Mouse (Mus musculus) layer of hippocampus, adult 8-10 months (tissue): ENCODE measurements around the gene Igfals. TPM values are rescaled to one million over a fixed set of nuclear protein-coding genes. Genes with fewer than 3 reads are reported as not detected.

Experiments
- DNase-seq, 2 experiments: peaks; one replicate each; pipeline ENCODE4 v3.0.0; 2022; ENCODE audit warnings: low spot score in 2 of 2
- total RNA-seq, 4 experiments: library from RNA; stranded (reverse); gene quantifications; 2 replicates each; pipeline ENCODE4 v1.2.4; 2022

The Igfals gene
- total RNA-seq, 4 experiments from 2014 or later: not detected

DNA sequence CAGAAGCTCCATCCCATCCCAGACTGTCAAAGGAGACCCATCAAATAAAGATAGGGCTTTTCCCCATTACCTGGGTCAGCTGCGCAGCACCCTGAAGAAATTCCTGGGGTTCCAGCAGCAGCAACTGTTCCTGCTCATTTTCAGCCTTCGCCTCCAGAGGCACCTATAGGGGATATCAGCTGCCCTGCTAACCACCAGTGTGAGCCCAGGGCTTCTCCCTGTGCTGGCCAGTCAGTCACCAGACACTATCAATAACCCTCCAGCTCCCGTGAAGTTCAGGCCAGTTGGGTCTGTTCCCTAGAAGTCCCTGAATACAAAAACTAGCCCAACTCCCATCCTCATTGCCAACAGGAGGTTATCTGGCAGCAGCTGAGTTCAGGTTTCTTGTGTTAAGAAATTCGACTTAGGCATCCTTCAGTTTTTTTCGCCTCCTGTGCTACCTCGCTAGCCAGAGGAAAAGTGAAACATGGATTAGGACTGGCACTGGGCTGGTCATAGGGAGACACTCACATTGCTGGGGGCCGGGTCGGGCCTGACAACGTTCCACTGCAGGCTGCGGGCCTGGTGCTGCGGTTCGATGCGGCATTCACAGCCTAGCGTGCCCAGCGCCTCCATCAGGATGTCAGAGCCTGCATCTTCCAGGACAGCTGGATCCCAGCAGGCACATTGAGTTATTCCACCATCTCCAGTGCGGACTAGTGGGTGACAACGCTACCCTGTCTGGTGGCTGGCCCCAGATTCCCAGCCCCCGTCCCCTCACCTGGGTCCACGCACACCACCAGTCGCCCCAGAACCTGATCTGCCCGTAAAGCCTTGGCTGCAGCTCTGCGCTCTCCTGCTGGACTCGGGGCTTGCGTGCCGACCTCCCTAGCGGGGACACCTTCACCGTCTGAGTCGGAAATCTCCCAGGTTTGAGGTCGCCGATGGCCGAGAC, 28.5 kb downstream of the Igfals start:
- DNase-seq: peak in 1 of 2 experiments; percentile 2

DNA sequence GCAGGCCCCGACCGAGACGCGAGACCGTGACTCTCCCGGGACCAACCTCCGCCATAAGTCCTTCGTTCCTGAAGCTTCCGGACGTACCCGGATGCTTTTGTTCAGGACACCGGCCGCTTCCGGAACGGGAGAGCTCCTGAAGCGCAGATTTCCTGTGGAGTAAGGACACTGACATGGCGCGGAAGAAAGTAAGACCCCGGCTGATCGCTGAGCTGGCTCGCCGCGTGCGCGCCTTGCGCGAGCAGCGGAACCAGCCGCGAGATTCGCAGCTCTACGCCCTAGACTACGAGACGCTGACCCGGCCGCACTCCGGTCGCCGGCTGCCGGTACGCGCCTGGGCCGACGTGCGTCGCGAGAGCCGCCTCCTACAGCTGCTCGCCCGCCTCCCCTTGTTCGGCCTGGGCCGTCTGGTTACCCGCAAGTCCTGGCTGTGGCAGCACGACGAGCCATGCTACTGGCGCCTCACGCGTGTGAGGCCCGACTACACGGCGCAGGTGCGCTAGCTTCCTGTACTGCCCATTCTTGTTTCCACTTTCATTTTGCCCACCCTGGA, 29.3 kb downstream of the Igfals start, which contains the start of the genes Eme2 and Mrps34:
Eme2 (minus strand) TSS at position 93 of the 553 bp plus-strand sequence.
Mrps34 (plus strand) TSS at position 122 of the 553 bp plus-strand sequence.
- peak in 1 of 2 experiments; percentile 78 for DNase-seq

DNA sequence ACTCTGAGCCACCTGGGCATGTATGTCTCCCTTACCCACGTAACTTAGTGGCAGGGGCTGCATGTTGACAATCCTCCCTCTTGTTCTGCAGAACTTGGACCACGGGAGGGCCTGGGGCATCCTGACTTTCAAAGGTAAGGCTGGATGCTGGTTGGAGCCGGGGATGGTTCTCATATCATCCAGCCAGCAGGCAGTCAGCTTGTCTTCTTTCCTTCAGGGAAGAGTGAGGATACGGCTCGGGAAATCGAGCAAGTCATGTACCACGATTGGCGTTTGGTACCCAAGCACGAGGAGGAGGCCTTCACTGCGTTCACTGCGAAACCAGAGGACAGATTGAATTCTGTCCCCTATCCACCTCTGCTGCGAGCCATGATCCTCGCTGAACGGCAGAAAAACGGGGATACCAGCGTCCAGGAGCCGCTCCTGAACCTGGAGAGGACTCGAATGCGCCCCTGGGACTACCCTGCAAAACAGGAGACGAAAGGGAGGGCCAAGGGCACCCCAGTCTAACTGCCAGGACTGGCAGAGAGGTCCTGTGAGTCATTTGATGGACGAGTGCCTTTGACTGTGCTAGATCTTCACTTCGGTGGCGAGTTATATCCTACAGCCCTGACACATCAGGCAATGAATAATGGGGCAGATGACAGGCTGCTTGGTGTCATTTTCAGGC, 29.9 kb downstream of the Igfals start:
- no peak for DNase-seq

DNA sequence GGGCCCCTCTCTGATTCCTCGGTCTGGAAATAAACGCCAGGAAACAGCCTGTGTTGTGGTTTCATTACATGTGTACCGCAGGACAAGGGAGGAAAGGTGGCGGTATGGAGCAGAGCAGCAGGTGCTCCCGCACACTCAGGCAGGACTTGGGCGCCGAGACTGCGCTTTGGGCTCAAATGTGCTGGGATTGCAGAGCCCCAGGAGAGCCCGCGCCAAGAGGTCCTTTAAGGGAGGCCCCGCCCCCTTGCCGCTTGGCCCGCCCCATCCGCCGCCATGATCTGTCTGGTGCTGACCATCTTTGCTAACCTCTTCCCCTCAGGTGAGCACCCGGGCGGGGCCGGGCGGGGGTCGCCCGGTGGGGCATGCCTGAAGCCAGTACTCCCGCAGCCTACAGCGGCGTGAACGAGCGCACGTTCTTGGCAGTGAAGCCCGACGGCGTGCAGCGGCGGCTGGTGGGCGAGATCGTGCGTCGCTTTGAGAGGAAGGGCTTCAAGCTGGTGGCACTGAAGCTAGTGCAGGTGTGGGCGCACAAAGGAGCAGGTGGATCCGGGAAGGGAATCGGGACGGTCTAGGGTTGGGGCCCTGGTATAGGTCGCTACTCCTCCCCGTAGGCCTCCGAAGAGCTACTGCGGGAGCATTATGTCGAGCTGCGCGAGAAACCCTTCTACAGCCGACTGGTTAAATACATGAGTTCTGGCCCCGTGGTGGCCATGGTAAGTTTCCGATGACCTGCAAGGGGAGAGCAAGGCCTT, 30.6 kb downstream of the Igfals start, which contains the start of gene Nme3:
Nme3 (plus strand) TSS at position 260 of the 752 bp plus-strand sequence.
- DNase-seq: peak in 1 of 2 experiments; percentile 67

DNA sequence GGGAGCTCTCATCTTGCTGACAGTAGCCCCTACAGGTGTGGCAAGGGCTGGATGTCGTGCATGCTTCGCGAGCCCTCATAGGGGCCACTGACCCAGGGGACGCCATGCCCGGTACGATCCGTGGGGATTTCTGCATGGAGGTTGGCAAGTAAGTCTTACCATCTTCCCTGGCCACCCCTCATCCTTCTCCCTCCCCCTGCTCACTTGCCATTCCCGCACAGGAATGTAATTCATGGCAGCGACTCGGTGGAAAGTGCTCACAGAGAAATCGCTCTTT, 31.1 kb downstream of the Igfals start:
- no peak for DNase-seq

DNA sequence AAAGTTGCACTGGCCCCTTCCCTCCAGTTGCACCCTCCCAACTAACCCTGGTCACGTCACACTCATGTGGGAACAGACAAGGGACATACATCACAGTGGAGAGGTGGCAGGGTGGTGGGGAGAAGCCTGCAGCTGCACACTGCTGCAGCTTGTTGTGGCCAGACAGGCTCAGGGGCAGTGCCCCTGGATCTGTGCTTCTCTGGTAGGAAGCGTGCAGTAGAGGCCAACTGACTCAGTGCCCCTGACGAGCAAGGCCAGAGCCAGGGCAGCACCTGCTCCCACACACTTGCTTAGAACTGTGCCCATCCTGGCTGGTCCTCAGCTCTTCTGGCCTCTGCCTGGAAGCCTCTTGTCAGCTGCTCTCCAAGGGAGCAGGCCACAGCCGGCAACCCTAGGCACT, 31.8 kb downstream of the Igfals start:
- no peak for DNase-seq

DNA sequence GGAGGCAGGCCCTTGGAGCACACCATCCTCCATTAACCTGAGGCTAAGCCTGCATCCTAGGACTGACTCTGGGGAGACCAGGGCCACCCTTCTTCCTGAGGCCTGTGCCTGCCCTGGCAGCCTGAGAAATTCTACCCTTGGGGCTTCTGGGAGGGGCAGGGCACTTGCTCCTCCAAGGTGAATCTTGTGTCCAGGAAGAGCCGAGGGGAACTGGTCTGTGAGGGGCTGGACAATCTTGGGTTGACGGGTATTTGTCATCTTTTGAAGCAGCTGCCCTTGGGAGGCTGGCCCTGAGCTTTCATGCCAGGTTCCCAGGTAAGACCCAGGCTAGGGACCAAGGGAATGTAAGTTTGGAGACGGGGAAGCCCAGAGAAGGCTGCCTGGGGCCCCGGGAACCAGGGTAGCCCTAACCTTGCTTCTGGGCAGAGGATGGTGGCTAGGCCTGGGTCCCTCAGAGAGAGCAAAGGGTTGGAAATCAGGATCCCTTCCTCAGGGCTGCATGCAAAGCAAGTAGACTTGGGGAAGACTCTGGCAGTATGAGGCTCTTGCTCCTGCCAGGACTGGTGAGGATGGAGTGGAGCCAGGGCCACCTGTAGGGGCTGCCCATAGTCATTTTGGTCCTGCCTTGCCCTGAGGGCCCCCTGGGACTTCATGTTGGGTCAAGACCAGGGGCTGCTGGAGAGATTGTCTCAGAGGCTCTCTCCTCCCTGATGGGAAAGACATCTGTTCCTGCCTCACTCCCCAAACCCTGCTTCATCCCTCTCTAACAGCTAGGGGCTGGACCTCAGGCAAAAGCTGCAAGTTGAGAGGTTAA, 32.5 kb downstream of the Igfals start:
- no peak for DNase-seq

DNA sequence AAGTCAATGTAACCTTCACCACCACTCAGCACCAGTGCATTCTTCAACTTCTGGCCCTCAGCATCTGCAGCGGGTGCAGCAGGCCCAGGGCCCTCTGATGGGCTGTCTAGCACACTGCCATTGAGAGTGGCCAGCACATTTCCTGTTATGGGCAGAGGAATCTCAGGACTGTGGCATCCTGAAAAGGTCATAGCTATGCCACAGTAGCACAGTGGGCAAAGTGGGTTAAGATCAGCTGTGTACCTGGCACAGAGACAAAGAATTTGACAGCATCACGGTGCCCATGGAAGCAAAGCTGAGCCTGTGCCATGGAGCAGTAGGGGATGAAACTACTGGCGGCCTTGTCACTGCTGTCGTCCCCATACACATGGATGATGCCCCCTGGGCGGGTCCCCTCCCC, 33.4 kb downstream of the Igfals start:
- DNase-seq: no peak

DNA sequence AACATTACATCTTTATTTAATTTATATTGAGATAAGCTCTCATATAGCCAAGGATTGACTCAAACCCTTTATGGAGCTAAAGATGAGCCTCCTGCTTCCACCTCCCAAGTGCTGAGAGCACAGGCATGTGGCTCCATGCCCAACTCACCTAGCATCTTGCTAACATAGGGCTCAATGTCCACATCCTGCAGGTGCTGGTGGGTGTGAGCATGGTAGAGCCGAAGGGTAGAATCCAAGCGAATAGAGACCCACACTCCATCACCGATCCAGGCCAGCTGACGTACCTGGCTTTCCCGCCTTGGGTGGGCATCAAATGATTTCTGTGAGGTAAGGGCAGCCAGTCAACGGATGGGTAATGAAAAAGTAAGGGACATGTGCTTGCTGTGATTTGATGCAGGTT, 34.2 kb downstream of the Igfals start:
- DNase-seq: no peak

DNA sequence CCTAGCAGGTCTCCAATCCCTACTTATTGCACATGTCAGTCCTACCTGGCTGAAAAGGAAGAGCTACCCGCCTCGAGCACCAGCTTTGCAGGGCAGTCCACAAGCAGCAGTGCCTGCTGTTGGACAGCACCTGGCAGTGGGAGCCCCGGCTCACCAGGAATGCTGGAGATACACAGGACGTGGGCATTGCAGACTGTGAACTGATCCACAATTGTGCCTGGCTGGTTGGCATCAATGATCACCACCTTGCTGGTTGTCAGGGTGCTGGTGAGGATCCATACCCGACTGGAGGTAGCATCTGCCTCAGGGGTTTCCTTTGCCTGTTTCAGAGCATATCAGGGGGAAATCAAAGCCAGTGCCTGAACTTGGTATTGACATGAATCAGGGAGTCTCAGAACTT, 36.3 kb downstream of the Igfals start:
- no peak for DNase-seq

DNA sequence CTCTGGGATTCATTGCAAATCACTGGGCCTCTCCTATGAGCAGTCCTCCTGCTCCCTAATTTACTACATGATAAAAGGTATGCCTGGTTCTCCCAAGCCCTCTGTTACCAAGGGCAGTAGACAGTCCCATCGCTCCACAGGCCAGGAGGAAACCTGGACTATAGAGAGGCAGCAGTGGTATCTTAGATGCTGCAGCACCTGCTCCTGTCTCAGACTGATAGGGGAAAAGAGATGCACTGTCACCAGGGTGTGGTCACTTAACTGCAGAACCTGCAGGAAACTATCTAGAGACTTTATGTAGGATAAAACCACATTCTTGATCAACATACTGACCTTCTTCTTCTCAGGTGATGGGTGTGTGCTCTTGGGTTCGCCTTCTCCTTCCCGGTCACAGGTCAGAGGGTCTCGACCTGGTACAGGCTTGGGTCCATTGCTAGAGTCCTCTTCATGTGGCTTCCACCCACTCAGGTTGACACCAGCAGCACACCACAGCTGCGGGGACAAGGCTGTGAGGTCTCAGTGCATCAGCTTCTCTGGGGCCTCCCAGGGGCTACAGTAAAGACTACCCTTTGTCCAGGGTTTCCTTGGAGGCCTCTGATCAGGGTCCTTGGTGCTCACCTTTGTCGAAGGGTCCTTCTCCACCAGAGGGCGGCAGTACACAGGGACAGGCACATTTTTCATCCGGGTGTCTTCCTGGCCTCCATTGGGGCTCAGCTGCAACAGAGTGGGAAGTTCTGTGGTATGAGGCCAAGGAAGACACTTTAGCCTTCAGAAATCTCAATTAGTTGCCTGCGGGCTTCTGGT, 37.1 kb downstream of the Igfals start:
- no peak for DNase-seq

DNA sequence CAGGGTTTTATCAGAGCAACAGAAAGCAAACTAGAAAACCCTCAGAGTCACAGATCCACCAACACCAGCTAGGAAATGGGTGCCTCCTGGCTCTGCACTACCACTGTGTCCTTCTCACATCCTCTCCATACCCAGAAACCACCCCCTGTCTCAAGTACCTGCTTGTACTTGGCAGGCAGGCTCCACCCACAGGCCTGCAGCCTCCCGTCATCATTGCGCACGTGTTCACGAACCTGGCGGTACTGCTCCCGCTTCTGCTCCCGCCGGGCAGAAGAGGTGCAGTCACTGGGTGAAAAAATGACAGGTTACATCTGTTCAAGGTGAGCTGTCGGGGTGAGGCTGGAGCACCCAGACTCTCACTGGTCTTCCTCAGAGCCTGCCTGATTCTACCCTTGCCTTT, 38.0 kb downstream of the Igfals start:
- DNase-seq: no peak

DNA sequence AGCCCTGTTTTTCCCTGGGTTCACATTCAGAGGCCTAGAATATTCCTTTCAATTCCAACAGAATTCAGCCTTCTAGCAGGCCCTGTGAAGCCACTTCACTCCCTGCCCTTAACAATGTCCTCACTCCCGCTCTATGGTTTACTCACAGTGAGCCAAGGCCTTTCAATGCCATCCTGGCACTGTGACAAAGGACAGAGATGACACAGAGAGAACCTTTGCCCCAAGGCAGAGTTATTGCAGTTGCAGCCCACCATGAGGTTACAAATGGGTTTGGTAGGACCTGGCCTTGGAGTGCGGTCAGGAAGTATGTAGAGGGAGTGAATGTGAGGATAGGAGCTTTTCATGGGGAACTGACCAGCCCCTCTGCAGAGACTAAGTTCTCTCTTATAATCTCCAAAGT, 41.8 kb downstream of the Igfals start:
- no peak for DNase-seq

DNA sequence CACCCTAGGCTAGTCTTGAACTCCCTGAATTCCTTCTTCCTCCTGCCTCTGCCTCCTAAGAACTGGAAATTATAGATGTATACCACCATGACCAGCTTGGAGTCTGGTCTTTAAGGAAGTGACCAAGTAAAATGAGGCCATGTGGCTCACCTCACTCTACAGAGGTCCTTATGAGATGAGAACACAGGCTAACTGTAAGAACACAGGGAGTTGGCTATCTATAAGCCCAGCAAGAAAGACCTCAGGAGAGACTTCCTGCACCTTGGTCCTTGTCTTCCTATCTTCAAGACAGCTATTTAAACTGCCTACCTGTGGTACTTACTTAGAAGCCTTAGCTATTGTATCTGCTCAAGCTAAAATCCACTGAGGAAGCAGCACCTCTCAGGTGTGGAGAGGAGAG, 48.2 kb downstream of the Igfals start:
- no peak for DNase-seq

DNA sequence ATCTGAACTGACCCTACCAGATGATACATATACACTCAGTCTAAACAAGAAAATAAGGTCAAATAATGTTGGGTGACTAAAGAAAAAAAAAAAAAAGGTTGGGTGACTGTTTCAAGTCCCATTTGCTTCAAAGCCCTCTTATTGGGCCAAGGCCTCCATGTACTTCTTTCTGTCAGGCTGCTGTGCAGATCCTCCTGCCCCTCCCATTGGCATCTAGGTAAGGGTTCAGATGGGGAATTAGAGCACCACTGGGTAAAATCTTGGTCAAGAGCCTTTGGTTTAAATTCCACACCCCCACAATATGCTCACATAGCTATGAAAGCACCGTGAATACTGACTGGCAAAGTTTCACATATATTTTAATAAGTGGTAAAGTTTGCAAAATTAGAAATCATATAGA, 57.4 kb downstream of the Igfals start:
- no peak for DNase-seq

DNA sequence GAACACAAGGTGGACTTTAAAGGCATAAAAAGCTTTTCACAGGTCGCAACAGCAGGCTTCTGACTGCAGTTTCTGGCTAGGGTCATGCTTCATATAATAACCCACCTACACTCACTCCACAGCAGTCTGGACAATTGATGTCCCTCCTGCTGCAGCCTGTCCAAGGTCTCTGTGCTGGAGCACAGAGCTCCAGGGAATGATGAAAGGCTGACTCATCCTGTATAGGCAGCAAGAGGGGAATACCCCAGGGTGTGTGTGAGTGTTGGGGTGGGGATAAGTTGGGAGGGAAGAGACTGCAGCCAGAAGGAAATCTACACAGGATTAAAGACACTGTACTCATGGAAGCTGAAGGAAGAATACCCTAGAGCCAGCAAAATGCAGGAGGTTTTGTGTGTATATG, 63.7 kb downstream of the Igfals start:
- no peak for DNase-seq
